In the genomic region with DNA sequence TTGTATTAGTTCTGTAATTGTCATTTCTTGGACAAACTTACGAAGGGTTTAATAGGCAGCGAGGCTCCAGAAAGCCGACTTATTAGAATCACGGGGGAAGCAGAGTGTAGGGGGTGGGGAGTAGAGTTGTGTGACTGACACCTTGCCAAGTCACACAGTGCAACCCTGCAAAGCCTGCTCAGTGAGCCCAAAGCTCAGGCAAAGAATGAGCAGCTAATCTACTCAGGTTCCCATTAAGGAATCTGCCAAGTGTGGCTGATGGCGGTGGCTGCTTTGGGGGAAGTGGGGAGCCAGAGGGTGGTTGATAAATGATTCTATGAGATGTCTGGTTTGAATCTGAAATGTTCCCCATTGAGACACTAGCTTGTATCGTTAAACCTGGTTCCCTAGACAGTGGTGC, we compare ENCODE assay signal across 13 mouse cellular contexts. TPM values are rescaled to one million over a fixed set of nuclear protein-coding genes. Genes with fewer than 3 reads are reported as not detected.
DNase-seq lines count a peak whose midpoint lies in the region; ATAC-seq lines count a peak whose summit lies in the region.
"Had no signal": no experiment of that assay in that cellular context is flagged by ENCODE, and none has a peak within 500 bp of the region (broad histone marks: within the 10 kb centered on the region; RNA-seq: fewer than 3 reads in every experiment).

No protein-coding gene starts in this region.

- H3K4me3 ChIP-seq in kidney, embryonic 14.5 days (ENCODE audit: low read length): no peak overlapping the region
- H3K4me3 ChIP-seq: myocyte had no signal

- no peaks in the 10 kb centered on the region for H3K4me1 ChIP-seq in kidney, embryonic 14.5 days (ENCODE audit: control insufficient read depth, insufficient read depth, low read length)

- 66% methylated on average over 6 of the region's 6 CpGs for WGBS in kidney, embryonic 14.5 days

- H3K4me2 ChIP-seq in kidney, embryonic 14.5 days (replicated peaks; ENCODE audit: low read depth, low read length): no peak overlapping the region

- H3K36me3 ChIP-seq in kidney, embryonic 14.5 days (ENCODE audit: control insufficient read depth, insufficient read depth, low read length): no peaks in the 10 kb centered on the region

- H3K9me3 ChIP-seq in kidney, embryonic 14.5 days (ENCODE audit: control insufficient read depth, low read length): no peaks in the 10 kb centered on the region

- peak; percentile 44 for DNase-seq in kidney, adult 11 months
- peak; percentile 42 to 61 for DNase-seq in kidney, postnatal 36 days
- no peak for DNase-seq in retina, embryonic 14.5 days (ENCODE audit: low spot score)
- DNase-seq: adrenal gland, adult 2 months; liver, postnatal 0 days; thymus, postnatal 4 days had no signal

- H3K9ac ChIP-seq in kidney, embryonic 14.5 days (ENCODE audit: low read depth, low read length): no peak overlapping the region
- H3K9ac ChIP-seq: liver, postnatal 0 days had no signal

- no peaks in the 10 kb centered on the region for H3K27me3 ChIP-seq in kidney, embryonic 14.5 days (ENCODE audit: control insufficient read depth, insufficient read depth, low read length)

- no peak for ATAC-seq in kidney, embryonic 14.5 days (ENCODE audit: low FRiP score, low TSS enrichment)
- ATAC-seq in common myeloid progenitor, adult 5-6 weeks (replicated peaks; ENCODE audit: low read depth, poor library complexity, severe bottlenecking): peak; percentile 70
- ATAC-seq in hematopoietic stem cell, adult 5-6 weeks (replicated peaks in 1 of 2; ENCODE audit: insufficient read depth in 1 of 2, low FRiP score in 2 of 2, low TSS enrichment in 1 of 2, low read depth in 1 of 2, poor library complexity in 2 of 2, severe bottlenecking in 2 of 2): peak; percentile 49 to 50
- ATAC-seq in erythroblast, adult 5-6 weeks (replicated peaks; ENCODE audit: low FRiP score, poor library complexity, severe bottlenecking): no peak
- ATAC-seq in megakaryocyte-erythroid progenitor cell, adult 5-6 weeks (replicated peaks; ENCODE audit: low FRiP score, low TSS enrichment, poor library complexity, severe bottlenecking): no peak
- ATAC-seq: CD4-positive, CD25-positive, alpha-beta regulatory T cell, adult 4 months; liver, postnatal 0 days had no signal

- H3K27ac ChIP-seq in kidney, embryonic 14.5 days (ENCODE audit: low read depth, low read length): no peak overlapping the region

RNA-seq across cellular contexts. Expression of gene Iqgap2, which starts 11.1 kb away (rescaled TPM):
- 6.6 and 11.2 TPM in 2 replicates for polyA plus RNA-seq in kidney, embryonic 14.5 days (2014; fragmentation: Nextera tagmentation; extraction: Ambion mirVana)
- total RNA-seq in common myeloid progenitor, adult 5-6 weeks (2017): 185 and 209 TPM in 2 replicates
- 234 and 243 TPM in 2 replicates for total RNA-seq in hematopoietic stem cell, adult 5-6 weeks (2017)
- total RNA-seq in erythroblast, adult 5-6 weeks (2015; ENCODE audit: low replicate concordance): 16.9 and 22.2 TPM in 2 replicates
- total RNA-seq in erythroblast, adult 5-6 weeks (2017; ENCODE audit: low replicate concordance): 36.8 and 41.5 TPM in 2 replicates
- total RNA-seq in megakaryocyte-erythroid progenitor cell, adult 5-6 weeks (2014; fragmentation: Nextera tagmentation): 42.7 and 49.2 TPM in 2 replicates
- total RNA-seq in megakaryocyte-erythroid progenitor cell, adult 5-6 weeks (2017): 91.1 and 135 TPM in 2 replicates

Comparison
In these comparisons a context has a peak if more than half of its experiments do, and no peak if none do; other contexts are left out.
1. ATAC-seq: peak in common myeloid progenitor, adult 5-6 weeks (single experiment) and hematopoietic stem cell, adult 5-6 weeks (2 of 2); none in kidney, embryonic 14.5 days (single experiment), erythroblast, adult 5-6 weeks (single experiment) and megakaryocyte-erythroid progenitor cell, adult 5-6 weeks (single experiment).